ENCODE assay signal across 8 mouse cellular contexts in genomic region chr7:4470275-4471178, GRCm38 (mm10). TPM values are rescaled to one million over a fixed set of nuclear protein-coding genes. Genes with fewer than 3 reads are reported as not detected.
DNase-seq lines count a peak whose midpoint lies in the region; ATAC-seq and TF ChIP-seq lines count a peak whose summit lies in the region.

No protein-coding gene starts in this region.

- WGBS in forebrain, embryonic 14.5 days = 2% methylated on average over 34 of the region's 35 CpGs
- WGBS in lung, embryonic 15.5 days = 2% methylated on average over 35 of the region's 35 CpGs

- no peak overlapping the region for H3K27ac ChIP-seq in ES-E14 (ENCODE audit: insufficient read depth, low read depth, low read length, poor library complexity, severe bottlenecking)
- no peak overlapping the region for H3K27ac ChIP-seq in forebrain, embryonic 14.5 days (ENCODE audit: low read depth, low read length)
- H3K27ac ChIP-seq in lung, embryonic 15.5 days = no peak overlapping the region; the same call in 1 of the 2 replicates

- no peaks in the 10 kb centered on the region for H3K36me3 ChIP-seq in ES-E14 (ENCODE audit: control insufficient read depth, insufficient read depth, low read length, poor library complexity, severe bottlenecking)
- H3K36me3 ChIP-seq in forebrain, embryonic 14.5 days (ENCODE audit: control insufficient read depth, insufficient read depth, low read length) = no peaks in the 10 kb centered on the region
- H3K36me3 ChIP-seq in lung, embryonic 15.5 days = 0 out of 2 replicates have a peak, but pooled peaks cover 10% of the 10 kb centered on the region

- in situ Hi-C loops in ES-E14 (cut with MboI; ENCODE audit: low sequenced_read_pairs in 2 of 2, unreplicated experiment in 2 of 2) = no loop called here

- DNase-seq in ES-E14 (ENCODE audit: low read depth, low spot score) = peak; percentile 77
- DNase-seq in brain, embryonic 14.5 days (ENCODE audit: low read depth) = peak; percentile 70
- peak; percentile 72 for DNase-seq in forebrain, embryonic 14.5 days (ENCODE audit: low spot score)
- DNase-seq in heart, postnatal 36 days = peak; percentile 60 to 66
- peak; percentile 83 to 88 for DNase-seq in kidney, postnatal 4 days
- peak; percentile 77 for DNase-seq in retina, embryonic 14.5 days (ENCODE audit: low spot score)
- no peak for DNase-seq in spleen, postnatal 4 days (ENCODE audit: low spot score in 2 of 2)

- no peak for TF ChIP-seq POLR2A in brain, embryonic 14.5 days (IDR thresholded peaks at IDR 0.05; ENCODE audit: borderline replicate concordance, extremely low read depth, insufficient read depth, insufficient read length, poor library complexity, severe bottlenecking)

- H3K27me3 ChIP-seq in forebrain, embryonic 14.5 days (replicated peaks; ENCODE audit: control insufficient read depth, insufficient read depth, low read length) = peaks cover 39% of the 10 kb centered on the region
- peaks cover 27% of the 10 kb centered on the region for H3K27me3 ChIP-seq in lung, embryonic 15.5 days

- peak overlapping the region; percentile 36 to 69 for H3K4me3 ChIP-seq in ES-E14 (ENCODE audit: insufficient read depth in 1 of 2, low read depth in 1 of 2, low read length in 2 of 2, poor library complexity in 1 of 2, severe bottlenecking in 1 of 2)
- H3K4me3 ChIP-seq in forebrain, embryonic 14.5 days (ENCODE audit: low read depth, low read length) = peak overlapping the region; percentile 37
- H3K4me3 ChIP-seq in lung, embryonic 15.5 days = peak overlapping the region; percentile 37

- H3K9ac ChIP-seq in ES-E14 (ENCODE audit: insufficient read depth, low read depth, low read length, poor library complexity, severe bottlenecking) = peak overlapping the region; percentile 32; the same call in 1 of the 2 replicates
- H3K9ac ChIP-seq in forebrain, embryonic 14.5 days (ENCODE audit: low read length) = peak overlapping the region; percentile 53
- peak overlapping the region; percentile 31 for H3K9ac ChIP-seq in lung, embryonic 15.5 days

- H3K9me3 ChIP-seq in ES-E14 (ENCODE audit: control insufficient read depth, insufficient read depth, low read depth, low read length) = no peaks in the 10 kb centered on the region
- H3K9me3 ChIP-seq in forebrain, embryonic 14.5 days (replicated peaks; ENCODE audit: control insufficient read depth, low read length) = no peaks in the 10 kb centered on the region
- no peaks in the 10 kb centered on the region for H3K9me3 ChIP-seq in lung, embryonic 15.5 days

- peak overlapping the region; percentile 65 for H3K4me2 ChIP-seq in forebrain, embryonic 14.5 days (ENCODE audit: low read length)
- peak overlapping the region; percentile 81 for H3K4me2 ChIP-seq in lung, embryonic 15.5 days

- intact Hi-C loops in heart, postnatal 36 days (cut with DNase I) = loop anchor here (2.0 to 5.0 kb wide), 3 partner anchors 40 to 796 kb away; no protein-coding TSS in a partner anchor

- H3K4me1 ChIP-seq in ES-E14 (ENCODE audit: control insufficient read depth in 2 of 2, insufficient read depth in 2 of 2, low read length in 2 of 2, poor library complexity in 1 of 2) = peaks cover 0 to 2% of the 10 kb centered on the region in 2 experiments; a peak in 1 of 4 replicates
- peaks cover 8% of the 10 kb centered on the region; the same call in 1 of the 2 replicates for H3K4me1 ChIP-seq in forebrain, embryonic 14.5 days (ENCODE audit: control insufficient read depth, insufficient read depth, low read length)
- H3K4me1 ChIP-seq in lung, embryonic 15.5 days = peaks cover 13% of the 10 kb centered on the region

- no peak for TF ChIP-seq CTCF in brain, embryonic 14.5 days (IDR thresholded peaks at IDR 0.05; ENCODE audit: borderline replicate concordance, extremely low read depth, insufficient read depth, insufficient read length)

- peak; percentile 64 for ATAC-seq in forebrain, embryonic 14.5 days
- peak; percentile 54 for ATAC-seq in lung, embryonic 15.5 days (ENCODE audit: borderline replicate concordance, extremely low read depth, low FRiP score, low TSS enrichment)

TF ChIP-seq in ES-E14, 5 proteins besides CTCF, POLR2A, EP300 and RAD21:
- peak; percentile 95 for TF ChIP-seq ZNF384 (IDR thresholded peaks at IDR 0.05; ENCODE audit: low read depth, low read length)
- no peak for TF ChIP-seq HCFC1 (IDR thresholded peaks at IDR 0.05; ENCODE audit: borderline replicate concordance, insufficient read depth, low read length)

RNA-seq across cellular contexts. Expression of gene Eps8l1, which starts 10.1 kb away (rescaled TPM):
- total RNA-seq in ES-E14 (2012; rRNA removed) = 0.18 and 0.42 TPM in 2 replicates
- 5.6 and 6.9 TPM in 2 replicates for polyA plus RNA-seq in brain, embryonic 14.5 days (2012; rRNA removed)
- 2.9 and 5.6 TPM in 2 replicates for polyA plus RNA-seq in forebrain, embryonic 14.5 days (2014; fragmentation: Nextera tagmentation; extraction: Ambion mirVana)
- 1 to 10 TPM; 1.5 to 3.5 TPM for total RNA-seq in heart, postnatal 36 days (2021)
- polyA plus RNA-seq in lung, embryonic 15.5 days (2015; fragmentation: Nextera tagmentation; extraction: Ambion mirVana) = 14.1 and 15.5 TPM in 2 replicates

RNA-seq across cellular contexts. Expression of gene Rdh13, which starts 25.1 kb away (rescaled TPM):
- total RNA-seq in ES-E14 (2012; rRNA removed) = 25.3 and 27.0 TPM in 2 replicates
- polyA plus RNA-seq in brain, embryonic 14.5 days (2012; rRNA removed) = 37.8 and 40.5 TPM in 2 replicates
- 30.1 and 37.9 TPM in 2 replicates for polyA plus RNA-seq in forebrain, embryonic 14.5 days (2014; fragmentation: Nextera tagmentation; extraction: Ambion mirVana)
- 10 to 100 TPM; 24.6 to 31.3 TPM for total RNA-seq in heart, postnatal 36 days (2021)
- polyA plus RNA-seq in lung, embryonic 15.5 days (2015; fragmentation: Nextera tagmentation; extraction: Ambion mirVana) = 20.9 and 22.1 TPM in 2 replicates

RNA-seq across cellular contexts. Expression of gene Ppp1r12c, which starts 31.0 kb away (rescaled TPM):
- 83.2 and 126 TPM in 2 replicates for total RNA-seq in ES-E14 (2012; rRNA removed)
- 61.5 and 104 TPM in 2 replicates for polyA plus RNA-seq in brain, embryonic 14.5 days (2012; rRNA removed)
- 29.4 and 32.1 TPM in 2 replicates for polyA plus RNA-seq in forebrain, embryonic 14.5 days (2014; fragmentation: Nextera tagmentation; extraction: Ambion mirVana)
- 10 to 100 TPM; 59.7 to 62.2 TPM for total RNA-seq in heart, postnatal 36 days (2021)
- 41.6 and 49.0 TPM in 2 replicates for polyA plus RNA-seq in lung, embryonic 15.5 days (2015; fragmentation: Nextera tagmentation; extraction: Ambion mirVana)

RNA-seq across cellular contexts. Expression of gene Tnnt1, which starts 45.7 kb away (rescaled TPM):
- total RNA-seq in ES-E14 (2012; rRNA removed) = 6.3 and 8.4 TPM in 2 replicates
- 3.3 and 3.9 TPM in 2 replicates for polyA plus RNA-seq in brain, embryonic 14.5 days (2012; rRNA removed)
- polyA plus RNA-seq in forebrain, embryonic 14.5 days (2014; fragmentation: Nextera tagmentation; extraction: Ambion mirVana) = 1.4 and 2.3 TPM in 2 replicates
- 10 to 100 TPM; 20.0 to 21.3 TPM for total RNA-seq in heart, postnatal 36 days (2021)
- 13.4 and 23.1 TPM in 2 replicates for polyA plus RNA-seq in lung, embryonic 15.5 days (2015; fragmentation: Nextera tagmentation; extraction: Ambion mirVana)

RNA-seq across cellular contexts. Expression of gene Tnni3, which starts 53.5 kb away (rescaled TPM):
- total RNA-seq in ES-E14 (2012; rRNA removed) = 7.8 and 17.9 TPM in 2 replicates
- polyA plus RNA-seq in brain, embryonic 14.5 days (2012; rRNA removed) = 4.2 and 4.3 TPM in 2 replicates
- 0.81 and 1.7 TPM in 2 replicates for polyA plus RNA-seq in forebrain, embryonic 14.5 days (2014; fragmentation: Nextera tagmentation; extraction: Ambion mirVana)
- total RNA-seq in heart, postnatal 36 days (2021) = over 10,000 TPM in 1 of 2 experiments, 1,000 to 10,000 TPM in 1; 9,756 to 10,673 TPM
- 79.8 and 114 TPM in 2 replicates for polyA plus RNA-seq in lung, embryonic 15.5 days (2015; fragmentation: Nextera tagmentation; extraction: Ambion mirVana)

Comparison
In these comparisons a context has a peak if more than half of its experiments do, and no peak if none do; other contexts are left out.
1. DNase-seq: peak in ES-E14 (single experiment), brain, embryonic 14.5 days (single experiment), forebrain, embryonic 14.5 days (single experiment), heart, postnatal 36 days (2 of 2), kidney, postnatal 4 days (2 of 2) and retina, embryonic 14.5 days (single experiment); none in spleen, postnatal 4 days (0 of 2).
2. Peak in every context shown above with its lines, with median percentiles within 50 percentile points of each other: H3K4me3 ChIP-seq and H3K9ac ChIP-seq.